In genomic region chr5:125203759-125204158, GRCm38 (mm10) we compare ENCODE assay signal across 8 mouse cellular contexts. TPM values are rescaled to one million over a fixed set of nuclear protein-coding genes. Genes with fewer than 3 reads are reported as not detected.
DNase-seq lines count a peak whose midpoint lies in the region; ATAC-seq and TF ChIP-seq lines count a peak whose summit lies in the region.

No protein-coding gene starts in this region.

- H3K4me1 ChIP-seq in midbrain, postnatal 0 days (ENCODE audit: insufficient read depth, low read length), result peaks cover 7% of the 10 kb centered on the region; the same call in 1 of the 2 replicates
- peaks cover 8% of the 10 kb centered on the region; the same call in 1 of the 2 replicates for H3K4me1 ChIP-seq in kidney, embryonic 14.5 days (ENCODE audit: control insufficient read depth, insufficient read depth, low read length)

- no peak overlapping the region for H3K4me3 ChIP-seq in midbrain, postnatal 0 days (ENCODE audit: low read depth, low read length)
- no peak overlapping the region for H3K4me3 ChIP-seq in kidney, embryonic 14.5 days (ENCODE audit: low read length)

- peak; percentile 64 for DNase-seq in layer of hippocampus, adult 11-12 months (ENCODE audit: low spot score)
- DNase-seq in layer of hippocampus, adult 9-10 months (ENCODE audit: low spot score), result no peak
- DNase-seq in cerebellum, postnatal 36 days, result peak; percentile 43 to 46
- DNase-seq in heart, postnatal 4 days, result peak; percentile 38
- DNase-seq in midbrain, postnatal 0 days (ENCODE audit: low spot score), result peak; percentile 85
- no peak for DNase-seq in thymus, postnatal 14 days
- no peak for DNase-seq in natural killer cell, adult 2 months (ENCODE audit: low spot score in 2 of 2)

- no peak for TF ChIP-seq CTCF in midbrain, postnatal 0 days (IDR thresholded peaks at IDR 0.05)

- H3K27me3 ChIP-seq in midbrain, postnatal 0 days (ENCODE audit: insufficient read depth, low read length), result no peaks in the 10 kb centered on the region
- H3K27me3 ChIP-seq in kidney, embryonic 14.5 days (ENCODE audit: control insufficient read depth, insufficient read depth, low read length), result no peaks in the 10 kb centered on the region

- H3K4me2 ChIP-seq in midbrain, postnatal 0 days (ENCODE audit: low read depth, low read length, poor library complexity, severe bottlenecking), result no peak overlapping the region
- H3K4me2 ChIP-seq in kidney, embryonic 14.5 days (replicated peaks; ENCODE audit: low read depth, low read length), result no peak overlapping the region

- 36% methylated on average over 11 of the region's 11 CpGs for WGBS in midbrain, postnatal 0 days
- WGBS in kidney, embryonic 14.5 days, result 70% methylated on average over 11 of the region's 11 CpGs

- ATAC-seq in midbrain, postnatal 0 days (ENCODE audit: low FRiP score), result peak; percentile 45; the same call in 1 of the 2 replicates
- ATAC-seq in kidney, embryonic 14.5 days (ENCODE audit: low FRiP score, low TSS enrichment), result no peak

- H3K36me3 ChIP-seq in midbrain, postnatal 0 days (ENCODE audit: insufficient read depth, low read length), result no peaks in the 10 kb centered on the region
- no peaks in the 10 kb centered on the region for H3K36me3 ChIP-seq in kidney, embryonic 14.5 days (ENCODE audit: control insufficient read depth, insufficient read depth, low read length)

- H3K9ac ChIP-seq in midbrain, postnatal 0 days (replicated peaks; ENCODE audit: low read length, poor library complexity, severe bottlenecking), result no peak overlapping the region
- no peak overlapping the region for H3K9ac ChIP-seq in kidney, embryonic 14.5 days (ENCODE audit: low read depth, low read length)

- no peaks in the 10 kb centered on the region for H3K9me3 ChIP-seq in midbrain, postnatal 0 days (ENCODE audit: low read length)
- H3K9me3 ChIP-seq in kidney, embryonic 14.5 days (ENCODE audit: control insufficient read depth, low read length), result 0 out of 2 replicates have a peak, but pooled peaks cover 2% of the 10 kb centered on the region

- H3K27ac ChIP-seq in midbrain, postnatal 0 days (ENCODE audit: low read depth, low read length), result peak overlapping the region; percentile 26
- no peak overlapping the region for H3K27ac ChIP-seq in kidney, embryonic 14.5 days (ENCODE audit: low read depth, low read length)

RNA-seq across cellular contexts. Expression of gene Ncor2, which starts 24.7 kb away (rescaled TPM):
- 100 to 1,000 TPM; 104 to 112 TPM for total RNA-seq in heart, postnatal 4 days (2021)
- total RNA-seq in midbrain, postnatal 0 days (2014; rRNA removed), result 22.8 and 37.8 TPM in 2 replicates
- 15.5 and 17.8 TPM in 2 replicates for polyA plus RNA-seq in midbrain, postnatal 0 days (2015; fragmentation: Nextera tagmentation; extraction: Ambion mirVana)
- 34.6 and 35.0 TPM in 2 replicates for polyA plus RNA-seq in kidney, embryonic 14.5 days (2014; fragmentation: Nextera tagmentation; extraction: Ambion mirVana)

Comparison
In these comparisons a context has a peak if more than half of its experiments do, and no peak if none do; other contexts are left out.
1. DNase-seq: peak in layer of hippocampus, adult 11-12 months (single experiment), cerebellum, postnatal 36 days (2 of 2), heart, postnatal 4 days (single experiment) and midbrain, postnatal 0 days (single experiment); none in layer of hippocampus, adult 9-10 months (single experiment), thymus, postnatal 14 days (single experiment) and natural killer cell, adult 2 months (0 of 2).